Mouse (Mus musculus) bone marrow macrophage, adult 2 months (primary cell): ENCODE data around the gene Trim39.

Source experiments
- CTCF ChIP-seq: IDR thresholded peaks from 2 replicates; pipeline ENCODE4 v1.5.1; 2012; ENCODE audit warnings: low read depth, mild to moderate bottlenecking, low read length, moderate library complexity
- POLR2A ChIP-seq: IDR thresholded peaks from 2 replicates; pipeline ENCODE4 v1.6.1; 2012; ENCODE audit warnings: mild to moderate bottlenecking, low read depth, low read length, borderline replicate concordance

- TF ChIP-seq CTCF (no peak), POLR2A (no peak)
These were observed 47.6 kb downstream of the Trim39 start for GRCm38 (mm10) chr17:36224451-36224850.
